Mouse (Mus musculus): ENCODE measurements around the gene Acbd6.

- TF ChIP-seq MAFK (IDR thresholded peaks at IDR 0.05; ENCODE audit: borderline replicate concordance, low read depth, low read length) (no peak), CTCF (IDR thresholded peaks at IDR 0.05 in 2 of 3, conservative IDR thresholded peaks at IDR 0.05 in 1 of 3; ENCODE audit: control insufficient read depth in 1 of 3, insufficient read depth in 1 of 3, low read depth in 2 of 3, low read length in 3 of 3, poor library complexity in 1 of 3, severe bottlenecking in 1 of 3) (no peak), EP300 (IDR thresholded peaks at IDR 0.05; ENCODE audit: low read depth in 1 of 2, low read length in 2 of 2) (no peak), TAL1 (IDR thresholded peaks at IDR 0.05; ENCODE audit: low read length) (no peak), POLR2A (IDR thresholded peaks at IDR 0.05; ENCODE audit: control insufficient read depth in 1 of 2, insufficient read depth in 1 of 2, low read depth in 1 of 2, low read length in 2 of 2, poor library complexity in 1 of 2) (no peak), MAZ (IDR thresholded peaks at IDR 0.05; ENCODE audit: low read depth, low read length) (no peak), E2F4 (IDR thresholded peaks at IDR 0.05; ENCODE audit: borderline replicate concordance, low read depth, low read length) (no peak)
Measured at GRCm38 (mm10) chr1:155686816-155687215, 128.9 kb downstream of the Acbd6 start.
